Mouse (Mus musculus): ENCODE data around the gene Sf3b3. TPM values are rescaled to one million over a fixed set of nuclear protein-coding genes. Genes with fewer than 3 reads are reported as not detected.

Gene Sf3b3
- polyA plus RNA-seq, 1 experiment from 2014 or later, result 127 TPM

DNA sequence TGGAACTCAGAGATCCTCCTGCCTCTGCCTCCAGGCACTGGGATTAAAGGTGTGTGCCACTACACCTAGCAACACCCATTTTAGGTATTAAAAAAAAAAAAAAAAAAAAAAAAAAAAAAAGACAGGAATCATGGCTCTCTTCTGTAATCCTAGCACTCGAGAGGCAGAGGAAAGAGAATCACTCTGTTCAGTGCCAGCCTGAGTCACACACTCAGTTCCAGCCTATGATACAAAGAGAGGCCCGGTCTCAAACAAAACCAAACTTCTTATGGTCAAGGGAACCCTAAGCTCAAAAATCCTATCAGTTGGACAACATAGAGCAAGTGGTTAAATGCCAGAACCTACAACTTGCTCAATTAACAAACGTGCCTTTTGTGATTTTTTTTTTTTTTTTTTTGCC is 1.6 kb downstream of the Sf3b3 start:
- ATAC-seq, result no peak
- peak overlapping the region; percentile 85 for H3K4me2 ChIP-seq
- peak overlapping the region; percentile 93 for H3K4me3 ChIP-seq
- no peaks in the 10 kb centered on the region for H3K27me3 ChIP-seq (replicated peaks)
- H3K36me3 ChIP-seq, result peaks cover 53% of the 10 kb centered on the region
- H3K9ac ChIP-seq, result peak overlapping the region; percentile 91
- no peaks in the 10 kb centered on the region for H3K9me3 ChIP-seq (replicated peaks)
- 69% methylated on average over 3 of the region's 3 CpGs for WGBS (ENCODE audit: insufficient replicate concordance)
- H3K27ac ChIP-seq, result no peak overlapping the region
- peaks cover 45% of the 10 kb centered on the region for H3K4me1 ChIP-seq

DNA sequence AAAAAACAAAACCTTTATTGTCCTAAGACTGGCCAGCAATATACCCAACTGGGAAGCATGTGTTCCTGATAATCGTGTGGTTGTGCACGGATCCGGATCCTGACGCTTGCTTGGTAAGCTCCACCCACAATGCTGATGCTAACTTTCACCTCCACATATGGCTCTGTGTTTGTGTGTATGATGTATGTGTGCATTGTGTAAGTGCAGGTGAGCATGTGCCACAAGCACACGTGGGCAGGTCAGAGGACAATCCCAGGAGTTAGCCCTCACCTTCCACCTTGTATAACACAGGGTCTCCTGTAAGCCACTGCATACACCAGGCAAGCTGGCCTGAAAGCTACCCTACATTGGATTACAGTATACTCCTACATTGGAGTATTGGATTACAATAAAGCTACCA is 3.4 kb downstream of the Sf3b3 start:
- H3K4me1 ChIP-seq, result peaks cover 41% of the 10 kb centered on the region

DNA sequence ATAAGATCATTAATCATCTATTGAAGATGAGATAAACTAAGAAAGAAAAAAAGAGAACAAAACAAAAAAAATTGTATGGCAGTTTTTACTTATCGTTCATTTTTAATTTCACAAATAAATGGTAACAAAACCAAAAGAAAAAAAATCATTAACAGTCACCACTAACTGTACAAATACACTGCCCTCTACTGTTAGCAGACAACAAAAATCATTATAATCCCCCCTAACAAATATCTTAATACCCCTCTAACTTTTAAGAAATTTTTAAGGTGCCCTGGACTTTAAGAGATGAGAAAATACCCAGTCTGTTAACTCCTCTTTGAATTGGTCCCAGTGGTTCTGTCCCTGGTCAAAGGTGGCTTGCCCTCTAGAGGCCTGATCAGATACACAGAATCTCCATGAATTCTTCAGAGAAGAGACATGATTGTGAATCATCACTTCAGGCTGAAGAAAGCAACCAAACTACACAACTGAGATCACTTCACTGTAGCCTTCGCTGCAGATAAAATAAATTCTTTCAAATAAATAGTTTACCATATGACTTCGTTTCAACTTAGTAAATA is 4.5 kb downstream of the Sf3b3 start:
- Histone ChIP-seq H3K4me2 (no peak overlapping the region), H3K27ac (no peak overlapping the region), H3K9me3 (replicated peaks) (no peaks in the 10 kb centered on the region), H3K4me1 (peaks cover 34% of the 10 kb centered on the region), H3K4me3 (no peak overlapping the region), H3K9ac (no peak overlapping the region), H3K36me3 (peaks cover 78% of the 10 kb centered on the region), H3K27me3 (replicated peaks) (no peaks in the 10 kb centered on the region)
- 86% methylated on average over 3 of the region's 3 CpGs for WGBS (ENCODE audit: insufficient replicate concordance)
- no peak for ATAC-seq

More for the DNA sequence above, 3.4 kb downstream of the Sf3b3 start:
- H3K9ac ChIP-seq, result no peak overlapping the region
- no peaks in the 10 kb centered on the region for H3K27me3 ChIP-seq (replicated peaks)
- H3K4me2 ChIP-seq, result no peak overlapping the region
- 82% methylated on average over 5 of the region's 5 CpGs for WGBS (ENCODE audit: insufficient replicate concordance)
- peaks cover 67% of the 10 kb centered on the region for H3K36me3 ChIP-seq
- H3K9me3 ChIP-seq (replicated peaks), result no peaks in the 10 kb centered on the region
- ATAC-seq, result no peak
- H3K27ac ChIP-seq, result no peak overlapping the region
- H3K4me3 ChIP-seq, result no peak overlapping the region

DNA sequence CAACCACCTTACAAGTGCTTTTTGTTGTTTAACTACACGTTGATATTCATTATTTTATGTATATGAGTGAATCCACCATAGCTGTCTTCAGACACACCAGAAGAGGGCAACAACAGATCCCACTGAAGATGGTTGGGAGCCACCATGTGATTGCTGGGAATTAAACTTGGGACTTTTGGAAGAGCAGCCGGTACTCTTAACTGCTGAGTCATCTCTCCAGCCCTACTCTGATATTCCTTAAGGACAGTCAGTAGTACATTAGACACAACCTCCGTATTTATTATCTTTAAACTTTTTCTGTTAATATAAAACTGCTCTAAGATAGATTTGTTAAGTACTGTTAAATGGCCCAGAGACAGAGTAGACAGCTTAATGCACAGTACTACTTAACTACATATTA is 14.6 kb downstream of the Sf3b3 start:
- Histone ChIP-seq H3K27me3 (replicated peaks) (no peaks in the 10 kb centered on the region), H3K4me3 (no peak overlapping the region), H3K27ac (no peak overlapping the region), H3K4me1 (no peaks in the 10 kb centered on the region), H3K4me2 (no peak overlapping the region), H3K9ac (no peak overlapping the region), H3K36me3 (peaks cover 98% of the 10 kb centered on the region), H3K9me3 (replicated peaks) (no peaks in the 10 kb centered on the region)
- no peak for ATAC-seq
- 84% methylated on average over 3 of the region's 3 CpGs for WGBS (ENCODE audit: insufficient replicate concordance)

DNA sequence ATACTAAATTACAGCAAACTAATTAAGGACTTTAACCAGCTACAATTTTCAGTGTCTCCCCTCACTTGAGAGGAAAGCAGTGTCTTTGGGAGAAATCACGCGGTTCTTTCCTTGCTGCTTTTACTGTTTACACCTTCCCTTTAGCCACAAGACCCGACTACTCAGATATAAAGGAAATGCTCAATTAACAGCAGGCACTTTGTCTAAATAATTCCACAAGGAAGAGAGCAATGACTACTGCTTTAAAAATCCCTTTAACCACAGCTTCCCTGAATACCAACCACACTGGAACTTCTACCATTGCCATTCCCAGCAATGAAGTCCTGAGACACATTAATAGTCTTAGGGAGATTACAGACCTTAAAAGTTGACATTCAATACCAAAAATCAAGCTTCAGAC is 18.1 kb downstream of the Sf3b3 start:
- H3K27ac ChIP-seq, result no peak overlapping the region
- H3K4me2 ChIP-seq, result no peak overlapping the region
- H3K9me3 ChIP-seq (replicated peaks), result no peaks in the 10 kb centered on the region
- H3K36me3 ChIP-seq, result peaks cover 98% of the 10 kb centered on the region
- no peak overlapping the region for H3K4me3 ChIP-seq
- no peak overlapping the region for H3K9ac ChIP-seq
- no peak for ATAC-seq
- H3K4me1 ChIP-seq, result no peaks in the 10 kb centered on the region
- H3K27me3 ChIP-seq (replicated peaks), result no peaks in the 10 kb centered on the region
- WGBS (ENCODE audit: insufficient replicate concordance), result 81% methylated on average over 3 of the region's 3 CpGs

DNA sequence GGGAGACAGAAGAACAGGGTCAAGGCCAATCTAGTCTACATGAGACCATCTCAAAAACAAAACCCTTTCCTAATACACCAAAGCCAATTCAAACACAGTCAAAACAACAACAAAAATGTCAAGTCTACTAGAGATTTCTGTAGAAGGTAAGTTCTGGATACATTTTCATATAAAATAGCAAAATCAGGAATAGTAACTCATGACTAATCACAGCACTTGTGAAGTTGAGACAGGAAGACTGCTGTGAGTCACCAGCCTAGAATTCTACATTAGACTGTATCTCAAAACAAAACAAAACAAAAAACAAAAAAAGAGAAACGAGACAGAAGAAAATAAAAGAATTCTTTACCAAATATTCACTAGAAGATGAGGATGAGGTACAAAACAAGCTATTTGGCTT is 21.7 kb downstream of the Sf3b3 start:
- no peak overlapping the region for H3K4me3 ChIP-seq
- H3K27me3 ChIP-seq (replicated peaks), result no peaks in the 10 kb centered on the region
- no peak for ATAC-seq
- WGBS (ENCODE audit: insufficient replicate concordance), result 75% methylated on average over 1 of the region's 1 CpGs
- no peak overlapping the region for H3K4me2 ChIP-seq
- H3K36me3 ChIP-seq, result peaks cover 100% of the 10 kb centered on the region
- H3K9me3 ChIP-seq (replicated peaks), result no peaks in the 10 kb centered on the region
- no peaks in the 10 kb centered on the region for H3K4me1 ChIP-seq
- no peak overlapping the region for H3K27ac ChIP-seq
- H3K9ac ChIP-seq, result no peak overlapping the region

DNA sequence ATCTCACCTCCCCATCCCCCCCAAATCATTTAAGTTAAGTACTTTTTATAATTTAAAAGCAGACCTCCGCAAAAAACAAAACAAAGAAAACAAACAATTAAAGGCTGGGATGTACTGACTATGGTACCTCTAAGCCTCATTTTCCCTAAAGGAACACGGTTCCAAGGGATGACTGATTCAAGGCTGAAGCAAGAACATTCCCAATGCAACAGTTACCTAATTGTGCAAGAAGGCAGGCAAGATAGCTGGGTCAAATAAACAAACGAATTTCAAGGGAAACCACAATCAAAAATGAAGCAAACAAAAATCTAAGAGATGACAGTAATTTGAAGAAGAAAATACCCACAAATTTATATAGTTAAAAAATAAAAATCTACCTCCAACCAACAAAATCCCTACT is 24.6 kb downstream of the Sf3b3 start:
- WGBS (ENCODE audit: insufficient replicate concordance), result 77% methylated on average over 3 of the region's 3 CpGs
- H3K27me3 ChIP-seq (replicated peaks), result no peaks in the 10 kb centered on the region
- no peak overlapping the region for H3K4me3 ChIP-seq
- H3K9me3 ChIP-seq (replicated peaks), result no peaks in the 10 kb centered on the region
- H3K9ac ChIP-seq, result no peak overlapping the region
- H3K4me1 ChIP-seq, result no peaks in the 10 kb centered on the region
- H3K27ac ChIP-seq, result no peak overlapping the region
- H3K4me2 ChIP-seq, result no peak overlapping the region
- peaks cover 100% of the 10 kb centered on the region for H3K36me3 ChIP-seq
- ATAC-seq, result no peak

DNA sequence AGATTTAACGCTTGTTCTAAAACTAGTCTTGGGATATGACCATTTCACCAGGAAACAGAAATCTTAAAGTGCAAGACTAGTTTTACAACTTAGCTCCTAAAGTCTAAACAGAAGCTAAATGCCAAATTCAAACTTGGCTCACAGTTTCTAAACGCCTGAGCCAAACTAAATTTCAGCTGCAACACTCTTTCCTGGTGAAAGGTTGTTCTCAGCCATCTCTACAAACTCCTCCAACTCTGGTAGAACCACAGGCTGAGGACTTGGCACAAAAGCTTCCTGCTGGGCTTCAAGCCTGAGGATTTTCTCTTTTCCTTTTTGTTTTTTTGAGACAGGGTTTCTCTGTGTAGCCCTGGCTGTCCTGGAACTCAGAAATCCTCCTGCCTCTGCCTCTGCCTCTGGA is 26.3 kb downstream of the Sf3b3 start:
- no peak overlapping the region for H3K27ac ChIP-seq
- H3K27me3 ChIP-seq (replicated peaks), result no peaks in the 10 kb centered on the region
- H3K9ac ChIP-seq, result no peak overlapping the region
- peaks cover 100% of the 10 kb centered on the region for H3K36me3 ChIP-seq
- ATAC-seq, result no peak
- no peaks in the 10 kb centered on the region for H3K9me3 ChIP-seq (replicated peaks)
- H3K4me1 ChIP-seq, result no peaks in the 10 kb centered on the region
- no peak overlapping the region for H3K4me3 ChIP-seq
- WGBS (ENCODE audit: insufficient replicate concordance), result 90% methylated on average over 2 of the region's 2 CpGs
- H3K4me2 ChIP-seq, result no peak overlapping the region

DNA sequence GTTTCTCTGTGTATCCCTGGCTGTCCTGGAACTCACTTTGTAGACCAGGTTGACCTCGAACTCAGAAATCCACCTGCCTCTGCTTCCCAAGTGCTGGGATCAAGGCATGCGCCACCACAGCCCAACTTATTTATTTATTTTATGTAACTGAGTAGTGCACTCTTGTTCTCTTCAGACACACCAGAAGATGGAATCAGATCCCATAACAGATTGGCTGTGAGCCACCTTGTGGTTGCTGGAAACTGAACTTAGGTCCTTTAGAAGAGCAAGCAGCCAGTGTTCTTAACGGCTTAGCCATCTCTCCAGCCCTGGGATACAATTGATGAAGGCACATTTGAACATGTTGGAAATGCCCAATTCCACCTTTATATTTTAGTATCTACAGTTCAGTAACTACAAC is 28.0 kb downstream of the Sf3b3 start:
- H3K4me1 ChIP-seq, result no peaks in the 10 kb centered on the region
- no peak overlapping the region for H3K27ac ChIP-seq
- no peak for ATAC-seq
- no peak overlapping the region for H3K9ac ChIP-seq
- H3K4me3 ChIP-seq, result no peak overlapping the region
- H3K4me2 ChIP-seq, result no peak overlapping the region
- 84% methylated on average over 3 of the region's 3 CpGs for WGBS (ENCODE audit: insufficient replicate concordance)
- no peaks in the 10 kb centered on the region for H3K9me3 ChIP-seq (replicated peaks)
- H3K27me3 ChIP-seq (replicated peaks), result no peaks in the 10 kb centered on the region
- peaks cover 100% of the 10 kb centered on the region for H3K36me3 ChIP-seq

DNA sequence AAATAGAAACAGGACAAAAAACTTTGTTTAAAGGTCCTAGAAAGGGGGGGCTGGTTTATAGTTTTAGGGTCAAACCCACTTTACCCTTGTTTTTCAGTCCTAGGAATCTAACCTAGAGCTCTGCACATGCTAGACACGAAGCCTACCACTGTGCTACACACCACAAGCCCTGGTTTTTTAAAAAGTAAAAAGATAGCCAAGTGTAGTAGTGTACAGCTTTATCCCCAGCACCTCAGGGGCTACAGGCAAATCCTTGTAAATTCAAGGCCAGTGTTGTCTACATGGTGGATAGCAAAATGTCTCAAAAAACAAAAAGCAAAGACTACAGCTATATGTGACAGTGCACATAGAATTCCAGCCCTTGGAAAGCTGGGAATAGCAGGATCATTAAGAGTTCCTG is 29.6 kb downstream of the Sf3b3 start:
- no peak overlapping the region for H3K27ac ChIP-seq
- no peaks in the 10 kb centered on the region for H3K9me3 ChIP-seq (replicated peaks)
- no peak for ATAC-seq
- H3K4me3 ChIP-seq, result no peak overlapping the region
- H3K4me1 ChIP-seq, result no peaks in the 10 kb centered on the region
- H3K9ac ChIP-seq, result no peak overlapping the region
- H3K36me3 ChIP-seq, result peaks cover 100% of the 10 kb centered on the region
- H3K27me3 ChIP-seq (replicated peaks), result no peaks in the 10 kb centered on the region
- WGBS (ENCODE audit: insufficient replicate concordance), result 91% methylated on average over 1 of the region's 1 CpGs
- H3K4me2 ChIP-seq, result no peak overlapping the region

DNA sequence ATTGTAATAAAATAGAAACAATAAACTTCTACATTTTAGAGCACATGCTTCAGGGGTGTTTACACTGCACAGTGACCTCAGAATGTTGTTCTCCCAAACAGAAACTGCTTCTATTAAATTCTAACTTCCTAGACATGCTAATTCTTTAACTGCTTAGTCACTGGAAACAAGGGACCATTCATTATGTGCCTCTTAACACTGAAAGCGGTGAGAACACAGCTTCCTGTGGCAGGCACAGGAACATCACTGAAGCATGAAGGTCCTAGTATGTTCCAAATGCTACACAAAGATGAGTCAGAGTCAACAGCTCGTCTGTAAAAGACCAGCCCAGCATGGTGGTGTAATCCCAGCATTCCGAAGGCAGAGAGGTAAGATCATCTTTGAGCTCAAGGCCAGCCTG is 31.3 kb downstream of the Sf3b3 start:
- no peak overlapping the region for H3K4me3 ChIP-seq

DNA sequence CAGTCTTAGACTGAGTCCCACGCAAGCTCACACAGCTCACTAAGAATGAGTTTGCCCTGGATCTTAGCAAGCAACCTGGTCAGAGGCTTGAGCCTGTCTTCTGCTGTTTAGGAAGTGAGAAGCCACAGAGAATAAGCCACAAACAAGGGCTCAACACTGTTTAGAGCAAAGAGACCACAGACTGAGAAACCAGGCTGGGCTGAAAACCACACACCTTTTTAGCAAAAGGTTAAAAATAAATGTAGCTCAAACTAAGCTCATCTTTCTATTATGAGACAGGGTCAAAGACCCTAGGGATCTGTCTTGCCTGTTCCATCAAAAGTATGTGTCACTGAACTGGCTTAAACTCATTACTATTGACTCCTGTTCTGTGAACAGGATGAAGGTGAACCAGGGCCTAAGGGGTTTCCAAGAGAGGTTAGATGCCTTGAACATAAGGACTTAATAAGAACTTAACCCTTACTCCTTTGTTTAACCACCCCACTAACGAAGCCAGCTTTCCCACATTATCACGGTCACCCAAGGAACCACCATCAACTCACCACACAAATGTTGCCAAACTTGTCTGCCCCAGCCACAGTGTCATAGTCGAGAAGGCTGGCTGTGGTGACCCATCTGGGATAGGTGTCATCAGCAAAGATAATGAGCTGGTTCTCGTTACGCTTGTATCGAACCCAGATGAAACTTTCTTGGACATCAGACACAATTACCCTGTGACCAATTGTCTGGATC is 33.3 kb downstream of the Sf3b3 start:
- no peak for ATAC-seq
- Histone ChIP-seq H3K9me3 (replicated peaks) (no peaks in the 10 kb centered on the region), H3K27ac (no peak overlapping the region), H3K4me1 (no peaks in the 10 kb centered on the region), H3K4me3 (no peak overlapping the region), H3K9ac (no peak overlapping the region), H3K4me2 (no peak overlapping the region), H3K36me3 (peaks cover 99% of the 10 kb centered on the region), H3K27me3 (replicated peaks) (no peaks in the 10 kb centered on the region)
- WGBS (ENCODE audit: insufficient replicate concordance), result 81% methylated on average over 7 of the region's 7 CpGs

More for the DNA sequence above, 31.3 kb downstream of the Sf3b3 start:
- H3K4me1 ChIP-seq, result no peaks in the 10 kb centered on the region
- no peak for ATAC-seq
- 82% methylated on average over 3 of the region's 3 CpGs for WGBS (ENCODE audit: insufficient replicate concordance)
- H3K4me2 ChIP-seq, result no peak overlapping the region
- H3K36me3 ChIP-seq, result peaks cover 100% of the 10 kb centered on the region
- H3K9ac ChIP-seq, result no peak overlapping the region
- no peak overlapping the region for H3K27ac ChIP-seq
- no peaks in the 10 kb centered on the region for H3K9me3 ChIP-seq (replicated peaks)
- H3K27me3 ChIP-seq (replicated peaks), result no peaks in the 10 kb centered on the region

All from liver, embryonic 12.5 days (tissue).